Mouse (Mus musculus) forebrain, postnatal 0 days (tissue): ENCODE data around the gene Nlrc5. TPM values are rescaled to one million over a fixed set of nuclear protein-coding genes. Genes with fewer than 3 reads are reported as not detected.

Experiments
- ATAC-seq: fragments of 200-750 bp; cut with Nextera tagmentation; 2 replicates; pipeline ENCODE4 v1.8.0; 2017; ENCODE audit warnings: mild to moderate bottlenecking, moderate library complexity
- DNase-seq: peaks from one replicate; pipeline ENCODE4 v3.0.0-alpha.2; 2015
- H3K27ac ChIP-seq: fragments of 300-500 bp; sonication (generic); 2 replicates; pipeline ENCODE4 v1.5.1; 2014; ENCODE audit warnings: low read depth, mild to moderate bottlenecking, antibody characterized with exemption, low read length, moderate library complexity, mixed read lengths
- H3K27me3 ChIP-seq: fragments of 300-500 bp; sonication (generic); 2 replicates; pipeline ENCODE4 v1.6.1; 2014; ENCODE audit warnings: mild to moderate bottlenecking, low read length, mixed read lengths; ENCODE audit not compliant: insufficient read depth
- H3K36me3 ChIP-seq: fragments of 300-500 bp; sonication (generic); 2 replicates; pipeline ENCODE4 v1.6.1; 2014; ENCODE audit warnings: mild to moderate bottlenecking, moderate library complexity; ENCODE audit not compliant: insufficient read depth
- H3K4me1 ChIP-seq: fragments of 300-500 bp; sonication (generic); 2 replicates; pipeline ENCODE4 v1.6.1; 2014; ENCODE audit warnings: antibody characterized with exemption; ENCODE audit not compliant: insufficient read depth
- H3K4me2 ChIP-seq: fragments of 300-500 bp; sonication (generic); 2 replicates; pipeline ENCODE4 v1.6.1; 2014; ENCODE audit warnings: low read depth, mild to moderate bottlenecking, moderate library complexity
- H3K4me3 ChIP-seq: fragments of 300-500 bp; sonication (generic); 2 replicates; pipeline ENCODE4 v1.5.1; 2014; ENCODE audit warnings: low read depth, low read length, mixed read lengths
- H3K9ac ChIP-seq: fragments of 300-500 bp; sonication (generic); 2 replicates; pipeline ENCODE4 v1.6.1; 2014; ENCODE audit warnings: mild to moderate bottlenecking
- H3K9me3 ChIP-seq: fragments of 300-500 bp; sonication (generic); 2 replicates; pipeline ENCODE4 v1.6.1; 2016; ENCODE audit warnings: low read length
- CTCF ChIP-seq: sonication (generic); IDR thresholded peaks from 2 replicates; pipeline ENCODE4 v1.5.1; 2016; ENCODE audit warnings: antibody characterized with exemption, control low read depth, low read depth
- WGBS: fragments of 180-500 bp; shearing (Covaris S2); extraction: QIAGEN DNeasy Blood & Tissue Kit; methylation state at CpG from one replicate; pipeline ENCODE4 v1.1.7; 2014; 5-methylcytosine and 5-hydroxymethylcytosine counted together
- microRNA-seq, 2 experiments: library from miRNA; unstranded; fragments of <30 nt; microRNA quantifications; one replicate each; pipeline ENCODE4; 2016
- polyA plus RNA-seq: library from polyadenylated mRNA; unstranded; fragments of >200 nt; fragmentation: Nextera tagmentation; extraction: Ambion mirVana; gene quantifications from 2 replicates; pipeline ENCODE4 v1.2.1, GENCODE M21; 2015
- total RNA-seq: library from RNA; depleted of rRNA; stranded (reverse); fragments of >200 nt; gene quantifications from 2 replicates; pipeline ENCODE4 v1.2.3, GENCODE M21; 2014; rRNA removed

The Nlrc5 gene
- total and polyA plus RNA-seq, 2 experiments from 2014 or later: 0.36 to 1.6 TPM

- ATAC-seq (no peak), DNase-seq (no peak)
- WGBS: 63% methylated on average over 2 of the region's 2 CpGs
- no peaks in the 10 kb centered on the region for H3K27me3 ChIP-seq
- no peak for TF ChIP-seq CTCF
- no peak overlapping the region for H3K9ac ChIP-seq
- H3K36me3 ChIP-seq: peaks cover 28% of the 10 kb centered on the region
- H3K4me2 ChIP-seq: no peak overlapping the region
- no peak overlapping the region for H3K4me3 ChIP-seq
- H3K9me3 ChIP-seq: no peaks in the 10 kb centered on the region
- H3K27ac ChIP-seq: no peak overlapping the region
- H3K4me1 ChIP-seq: peaks cover 11% of the 10 kb centered on the region
Measured at GRCm38 (mm10) chr8:94571896-94572295, 137.7 kb downstream of the Nlrc5 start.

GRCm38 (mm10) chr8:94574159-94574907 is 140.2 kb downstream of the Nlrc5 start:
- H3K36me3 ChIP-seq: peaks cover 51% of the 10 kb centered on the region
- no peak overlapping the region for H3K4me2 ChIP-seq
- ATAC-seq (peak; percentile 87), DNase-seq (peak; percentile 79)
- no peak overlapping the region for H3K4me3 ChIP-seq
- H3K27ac ChIP-seq: peak overlapping the region; percentile 81
- no peaks in the 10 kb centered on the region for H3K9me3 ChIP-seq
- WGBS: 44% methylated on average over 16 of the region's 16 CpGs
- H3K4me1 ChIP-seq: no peaks in the 10 kb centered on the region
- no peaks in the 10 kb centered on the region for H3K27me3 ChIP-seq
- TF ChIP-seq CTCF: peak; percentile 42
- 0 out of 2 replicates have a peak overlapping the region, but pooled peaks have one; percentile 10 for H3K9ac ChIP-seq

- DNase-seq (no peak), ATAC-seq (no peak)
- peaks cover 53% of the 10 kb centered on the region for H3K36me3 ChIP-seq
- no peak overlapping the region for H3K27ac ChIP-seq
- H3K9me3 ChIP-seq: no peaks in the 10 kb centered on the region
- WGBS: 91% methylated on average over 4 of the region's 4 CpGs
- H3K27me3 ChIP-seq: no peaks in the 10 kb centered on the region
- no peaks in the 10 kb centered on the region for H3K4me1 ChIP-seq
- no peak overlapping the region for H3K4me3 ChIP-seq
- H3K9ac ChIP-seq: no peak overlapping the region
- no peak for TF ChIP-seq CTCF
- no peak overlapping the region for H3K4me2 ChIP-seq
Measured at GRCm38 (mm10) chr8:94575148-94575547, 141.0 kb downstream of the Nlrc5 start.

Small RNA genes within 50 kb of the gene (microRNA-seq; reads per million reads assigned to microRNA genes)
- gene Mir7072: 0 reads per million in 2 experiments

Other genes with a start within 250 kb of the Nlrc5 start
- 43.7 and 44.5 TPM in 2 replicates for gene Nup93, start 219.8 kb upstream of the Nlrc5 start, total RNA-seq
- 31.4 and 36.7 TPM in 2 replicates for gene Nup93, start 219.8 kb upstream of the Nlrc5 start, polyA plus RNA-seq
- gene Slc12a3, start 105.2 kb upstream of the Nlrc5 start, total RNA-seq: 0.29 TPM in 1 of 2 replicates, not detected in the other
- gene Slc12a3, start 105.2 kb upstream of the Nlrc5 start, polyA plus RNA-seq: 0.08 and 0.12 TPM in 2 replicates
- gene Herpud1, start 47.9 kb upstream of the Nlrc5 start, total RNA-seq: 68.2 and 79.7 TPM in 2 replicates
- 60.7 and 63.4 TPM in 2 replicates for gene Herpud1, start 47.9 kb upstream of the Nlrc5 start, polyA plus RNA-seq
- 49.2 and 68.8 TPM in 2 replicates for gene Cpne2, start 98.6 kb downstream of the Nlrc5 start, total RNA-seq
- gene Cpne2, start 98.6 kb downstream of the Nlrc5 start, polyA plus RNA-seq: 41.6 and 58.3 TPM in 2 replicates
- gene Rspry1, start 167.6 kb downstream of the Nlrc5 start, total RNA-seq: 53.5 and 55.8 TPM in 2 replicates
- 26.2 and 32.0 TPM in 2 replicates for gene Rspry1, start 167.6 kb downstream of the Nlrc5 start, polyA plus RNA-seq
- gene Fam192a, start 167.6 kb downstream of the Nlrc5 start, total RNA-seq: 44.5 and 51.4 TPM in 2 replicates
- 71.5 and 79.9 TPM in 2 replicates for gene Fam192a, start 167.6 kb downstream of the Nlrc5 start, polyA plus RNA-seq
- 112 and 136 TPM in 2 replicates for gene Arl2bp, start 232.2 kb downstream of the Nlrc5 start, total RNA-seq
- gene Arl2bp, start 232.2 kb downstream of the Nlrc5 start, polyA plus RNA-seq: 154 and 183 TPM in 2 replicates